Mouse (Mus musculus): ENCODE data around the gene Camta1.

DNA sequence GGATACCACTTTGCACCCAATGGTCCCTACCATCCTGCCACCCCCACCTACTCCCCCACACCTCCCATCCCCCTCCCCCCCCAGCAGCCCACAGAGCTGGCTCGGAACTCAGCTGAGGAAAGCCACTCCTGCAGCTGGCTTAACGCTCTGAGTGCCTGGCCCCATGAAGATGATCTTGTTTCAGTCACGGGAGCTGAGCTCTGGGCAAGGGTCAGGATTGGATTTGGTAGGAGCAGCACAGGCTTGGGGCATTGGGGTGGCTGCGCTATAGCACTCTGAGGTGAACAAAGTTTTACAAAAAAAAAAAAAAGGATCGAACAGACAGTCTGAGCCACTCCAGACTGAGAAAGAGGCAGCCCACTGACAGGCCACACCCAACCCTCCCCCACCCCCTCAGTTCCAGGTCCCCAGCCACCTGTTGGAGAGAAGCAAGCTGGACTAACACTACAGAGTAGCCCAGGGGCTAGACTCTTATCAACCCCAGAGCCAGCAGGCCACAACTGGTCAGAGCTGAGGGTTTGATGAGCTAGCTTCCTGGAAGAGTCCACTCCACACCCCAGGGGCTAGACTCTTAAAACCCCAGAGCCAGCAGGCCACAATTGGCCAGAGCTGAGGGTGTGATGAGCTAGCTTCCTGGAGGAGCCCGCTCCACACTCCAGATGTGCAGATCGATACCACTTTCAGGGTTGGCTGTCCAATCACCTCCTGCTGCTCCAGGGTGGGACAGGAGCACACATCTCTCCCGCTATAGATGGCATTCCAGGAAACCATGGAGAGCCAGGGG, 966.8 kb downstream of the Camta1 start:
- TF ChIP-seq EP300 (IDR thresholded peaks at IDR 0.05; ENCODE audit: low read depth): no peak
- no peak for TF ChIP-seq CTCF (IDR thresholded peaks at IDR 0.05; ENCODE audit: low read depth)
